Mouse (Mus musculus) limb, embryonic 10.5 days (tissue): ENCODE measurements around the gene Slc11a2. TPM values are rescaled to one million over a fixed set of nuclear protein-coding genes. Genes with fewer than 3 reads are reported as not detected.

Experiments used
- DNase-seq: peaks from one replicate; pipeline ENCODE4 v3.0.0-alpha.2; 2017; ENCODE audit warnings: low spot score
- H3K27ac ChIP-seq: fragments of 300-500 bp; sonication (generic); 2 replicates; pipeline ENCODE4 v1.5.1; 2016; ENCODE audit warnings: mild to moderate bottlenecking
- H3K27me3 ChIP-seq: fragments of 300-500 bp; sonication (generic); 2 replicates; pipeline ENCODE4 v1.6.1; 2016; ENCODE audit warnings: low read depth, mild to moderate bottlenecking; ENCODE audit not compliant: poor library complexity, severe bottlenecking
- H3K36me3 ChIP-seq: fragments of 300-500 bp; sonication (generic); 2 replicates; pipeline ENCODE4 v1.6.1; 2016; ENCODE audit warnings: mild to moderate bottlenecking, moderate library complexity
- H3K4me1 ChIP-seq: fragments of 300-500 bp; sonication (generic); 2 replicates; pipeline ENCODE4 v1.6.1; 2016
- H3K4me3 ChIP-seq: fragments of 300-500 bp; sonication (generic); 2 replicates; pipeline ENCODE4 v1.5.1; 2016; ENCODE audit warnings: mild to moderate bottlenecking, moderate library complexity
- H3K9me3 ChIP-seq: fragments of 300-500 bp; sonication (generic); replicated peaks from 2 replicates; pipeline ENCODE4 v1.6.1; 2016; ENCODE audit warnings: mild to moderate bottlenecking
- WGBS: fragments of 180-500 bp; shearing (Covaris S2); methylation state at CpG from one replicate; pipeline ENCODE4 v1.1.7; 2016; 5-methylcytosine and 5-hydroxymethylcytosine counted together
- polyA plus RNA-seq: library from polyadenylated mRNA; unstranded; fragments of >200 nt; fragmentation: Nextera tagmentation; extraction: Ambion mirVana; gene quantifications from 2 replicates; pipeline ENCODE4 v1.2.1, GENCODE M21; 2016

Gene Slc11a2
- polyA plus RNA-seq, 1 experiment from 2014 or later: 30.4 TPM

- no peak for DNase-seq
- H3K27ac ChIP-seq: no peak overlapping the region
- H3K4me3 ChIP-seq: no peak overlapping the region
- 60% methylated on average over 4 of the region's 4 CpGs for WGBS
- H3K4me1 ChIP-seq: peaks cover 6% of the 10 kb centered on the region
- no peaks in the 10 kb centered on the region for H3K9me3 ChIP-seq
- peaks cover 30% of the 10 kb centered on the region for H3K36me3 ChIP-seq
- H3K27me3 ChIP-seq: no peaks in the 10 kb centered on the region
These were observed 10.9 kb downstream of the Slc11a2 start for GRCm38 (mm10) chr15:100414011-100414410.

DNA sequence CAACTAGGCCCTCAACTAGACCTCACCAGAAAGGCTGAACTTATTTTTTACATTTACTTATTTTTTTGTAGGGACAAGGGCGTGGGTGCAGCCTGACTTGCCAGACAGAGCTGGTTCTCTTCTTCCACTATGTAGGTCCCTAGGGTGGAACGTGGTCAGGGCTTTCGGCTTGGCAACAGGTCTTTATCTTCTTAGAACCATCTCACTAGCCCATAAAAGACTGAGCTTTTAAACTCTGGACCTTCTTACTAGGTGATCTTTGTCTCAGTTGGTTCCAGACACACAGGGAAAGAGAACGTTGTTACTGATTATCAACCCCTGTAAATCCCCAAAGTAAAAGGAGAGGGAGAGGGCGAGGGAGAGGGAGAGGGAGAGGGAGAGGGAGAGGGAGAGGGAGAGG is 11.6 kb downstream of the Slc11a2 start:
- DNase-seq: no peak
- Histone ChIP-seq H3K36me3 (peaks cover 37% of the 10 kb centered on the region), H3K27ac (no peak overlapping the region), H3K9me3 (no peaks in the 10 kb centered on the region; the same call in 1 of the 2 replicates), H3K4me1 (peaks cover 5% of the 10 kb centered on the region), H3K4me3 (no peak overlapping the region), H3K27me3 (no peaks in the 10 kb centered on the region)
- WGBS: 81% methylated on average over 4 of the region's 5 CpGs

- no peak for DNase-seq
- H3K9me3 ChIP-seq: no peaks in the 10 kb centered on the region; the same call in 1 of the 2 replicates
- no peak overlapping the region for H3K27ac ChIP-seq
- H3K27me3 ChIP-seq: no peaks in the 10 kb centered on the region
- H3K36me3 ChIP-seq: peaks cover 47% of the 10 kb centered on the region
- H3K4me1 ChIP-seq: peaks cover 5% of the 10 kb centered on the region
- WGBS: 91% methylated on average over 5 of the region's 5 CpGs
- H3K4me3 ChIP-seq: no peak overlapping the region
These were observed 13.1 kb downstream of the Slc11a2 start for GRCm38 (mm10) chr15:100411731-100412130.

DNA sequence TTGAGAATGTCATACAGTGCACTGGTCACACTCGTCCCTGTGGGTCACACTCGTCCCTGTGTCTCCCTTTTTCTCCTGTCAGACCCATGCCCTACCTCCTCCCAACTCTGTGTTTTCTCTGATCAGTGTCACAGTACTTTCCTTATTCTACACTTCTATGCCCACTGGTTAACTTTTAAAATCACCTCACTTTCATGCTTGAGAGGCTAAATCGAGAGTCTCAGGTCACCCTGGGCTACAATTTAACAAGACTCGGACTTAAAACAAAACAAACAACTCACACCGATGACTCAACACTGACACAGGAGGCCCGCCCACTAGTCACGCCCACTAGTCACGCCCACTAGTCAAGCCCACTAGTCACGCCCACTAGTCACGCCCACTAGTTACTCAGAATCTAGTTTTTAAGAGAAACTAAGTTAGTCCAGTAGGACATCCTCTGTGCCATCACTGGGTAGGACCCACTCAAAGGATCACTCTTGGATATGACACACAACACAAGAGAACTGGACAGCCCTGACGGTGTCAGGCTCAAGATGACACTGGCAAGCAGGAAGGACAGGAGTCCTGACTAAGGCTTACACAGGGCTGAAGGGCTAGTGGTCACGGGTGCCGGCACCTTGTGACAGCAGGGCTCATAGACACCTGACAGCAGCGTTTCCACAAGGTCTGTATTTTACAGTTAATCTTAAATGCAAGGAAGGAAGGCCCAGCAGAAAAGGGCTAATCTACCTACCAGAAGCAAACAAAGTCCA is 13.8 kb downstream of the Slc11a2 start:
- Histone ChIP-seq H3K36me3 (peaks cover 53% of the 10 kb centered on the region), H3K4me3 (no peak overlapping the region), H3K4me1 (peaks cover 5% of the 10 kb centered on the region), H3K9me3 (no peaks in the 10 kb centered on the region; the same call in 1 of the 2 replicates), H3K27ac (no peak overlapping the region), H3K27me3 (no peaks in the 10 kb centered on the region)
- WGBS: 51% methylated on average over 14 of the region's 14 CpGs
- no peak for DNase-seq

DNA sequence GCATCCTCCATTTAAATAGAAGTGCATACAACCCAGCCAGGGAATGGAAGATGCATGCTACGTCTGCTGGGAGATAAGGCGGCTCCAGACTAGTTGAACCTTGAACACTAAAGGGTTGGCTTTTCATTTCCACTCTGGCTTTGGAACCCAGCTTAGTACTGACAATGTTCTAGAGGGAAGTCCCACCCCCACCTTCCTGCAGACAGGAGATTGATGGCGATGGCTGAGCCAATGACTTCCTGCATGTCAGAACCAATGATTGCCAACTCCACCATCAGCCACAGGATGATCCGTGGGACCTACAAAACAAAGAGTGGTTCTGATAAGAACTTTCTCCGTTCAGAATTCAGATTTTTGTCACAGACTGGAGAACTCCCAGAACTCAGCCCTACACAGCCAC is 18.8 kb downstream of the Slc11a2 start:
- Histone ChIP-seq H3K36me3 (peaks cover 94% of the 10 kb centered on the region), H3K27ac (no peak overlapping the region), H3K27me3 (no peaks in the 10 kb centered on the region), H3K4me1 (no peaks in the 10 kb centered on the region), H3K9me3 (no peaks in the 10 kb centered on the region; the same call in 1 of the 2 replicates), H3K4me3 (no peak overlapping the region)
- WGBS: 87% methylated on average over 5 of the region's 5 CpGs
- DNase-seq: no peak

DNA sequence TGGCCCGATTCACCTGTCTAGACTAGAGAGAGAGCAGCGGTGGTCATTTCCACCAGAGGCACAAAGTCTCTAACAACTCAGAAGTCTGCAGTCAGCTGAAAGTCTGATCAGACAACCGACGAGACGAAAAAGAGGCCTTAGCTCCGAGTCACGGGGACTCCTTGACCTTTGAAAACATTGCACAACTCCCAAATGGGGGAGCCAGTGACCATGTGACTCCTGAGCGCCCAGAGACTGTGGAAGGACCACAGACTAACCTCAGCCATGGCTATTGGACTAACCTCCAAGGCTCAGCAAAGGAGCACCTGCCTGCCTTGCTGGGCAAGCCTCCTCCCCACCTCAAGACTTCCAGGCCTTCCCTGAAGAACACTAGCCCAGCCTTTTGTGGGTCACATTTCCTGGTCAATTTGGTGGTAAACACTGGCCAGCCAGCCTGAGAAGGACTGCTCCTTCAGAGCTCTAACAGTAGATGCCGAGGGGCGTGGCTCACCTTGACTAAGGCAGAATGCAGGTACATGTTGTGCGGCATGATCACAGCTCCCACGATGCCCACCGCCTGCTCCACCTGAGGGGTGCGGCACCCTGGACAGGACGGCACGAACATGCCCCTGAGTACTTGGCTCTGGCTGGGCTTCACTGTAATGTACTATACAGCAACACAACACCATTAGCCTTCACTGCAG is 21.4 kb downstream of the Slc11a2 start:
- H3K4me1 ChIP-seq: no peaks in the 10 kb centered on the region
- H3K4me3 ChIP-seq: no peak overlapping the region
- H3K27ac ChIP-seq: no peak overlapping the region
- no peaks in the 10 kb centered on the region; the same call in 1 of the 2 replicates for H3K9me3 ChIP-seq
- no peak for DNase-seq
- no peaks in the 10 kb centered on the region for H3K27me3 ChIP-seq
- WGBS: 94% methylated on average over 16 of the region's 16 CpGs
- H3K36me3 ChIP-seq: peaks cover 97% of the 10 kb centered on the region

GRCm38 (mm10) chr15:100402798-100403197 is 22.1 kb downstream of the Slc11a2 start:
- Histone ChIP-seq H3K27ac (no peak overlapping the region), H3K4me1 (no peaks in the 10 kb centered on the region), H3K4me3 (no peak overlapping the region), H3K27me3 (no peaks in the 10 kb centered on the region), H3K36me3 (peaks cover 97% of the 10 kb centered on the region), H3K9me3 (no peaks in the 10 kb centered on the region)
- 88% methylated on average over 4 of the region's 4 CpGs for WGBS
- DNase-seq: no peak

GRCm38 (mm10) chr15:100402347-100402746 is 22.5 kb downstream of the Slc11a2 start:
- Histone ChIP-seq H3K36me3 (peaks cover 97% of the 10 kb centered on the region), H3K27me3 (no peaks in the 10 kb centered on the region), H3K27ac (no peak overlapping the region), H3K4me3 (no peak overlapping the region), H3K4me1 (no peaks in the 10 kb centered on the region), H3K9me3 (no peaks in the 10 kb centered on the region)
- WGBS: 94% methylated on average over 14 of the region's 14 CpGs
- DNase-seq: no peak

DNA sequence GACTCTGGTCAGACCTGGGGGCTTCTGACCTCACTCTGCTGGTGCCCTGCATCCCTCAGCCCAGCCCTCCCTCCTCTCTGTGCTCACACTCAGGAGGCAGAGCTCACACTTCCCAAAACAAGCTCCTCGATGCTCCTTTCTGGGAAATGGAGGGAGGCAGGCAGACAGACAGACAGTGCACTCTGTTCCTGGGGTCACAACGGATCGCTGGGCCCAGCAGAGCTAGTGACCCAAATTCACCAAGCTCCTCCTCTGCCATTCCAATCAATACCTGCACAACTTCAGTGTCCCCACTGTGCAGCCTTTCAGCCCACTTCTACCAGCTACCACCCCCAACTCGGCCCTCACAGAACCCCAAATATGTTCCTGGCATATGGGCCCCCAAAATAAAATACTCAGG is 23.1 kb downstream of the Slc11a2 start:
- no peak overlapping the region for H3K27ac ChIP-seq
- H3K9me3 ChIP-seq: no peaks in the 10 kb centered on the region
- 94% methylated on average over 4 of the region's 4 CpGs for WGBS
- DNase-seq: no peak
- peaks cover 100% of the 10 kb centered on the region for H3K36me3 ChIP-seq
- H3K27me3 ChIP-seq: no peaks in the 10 kb centered on the region
- no peaks in the 10 kb centered on the region for H3K4me1 ChIP-seq
- no peak overlapping the region for H3K4me3 ChIP-seq

DNA sequence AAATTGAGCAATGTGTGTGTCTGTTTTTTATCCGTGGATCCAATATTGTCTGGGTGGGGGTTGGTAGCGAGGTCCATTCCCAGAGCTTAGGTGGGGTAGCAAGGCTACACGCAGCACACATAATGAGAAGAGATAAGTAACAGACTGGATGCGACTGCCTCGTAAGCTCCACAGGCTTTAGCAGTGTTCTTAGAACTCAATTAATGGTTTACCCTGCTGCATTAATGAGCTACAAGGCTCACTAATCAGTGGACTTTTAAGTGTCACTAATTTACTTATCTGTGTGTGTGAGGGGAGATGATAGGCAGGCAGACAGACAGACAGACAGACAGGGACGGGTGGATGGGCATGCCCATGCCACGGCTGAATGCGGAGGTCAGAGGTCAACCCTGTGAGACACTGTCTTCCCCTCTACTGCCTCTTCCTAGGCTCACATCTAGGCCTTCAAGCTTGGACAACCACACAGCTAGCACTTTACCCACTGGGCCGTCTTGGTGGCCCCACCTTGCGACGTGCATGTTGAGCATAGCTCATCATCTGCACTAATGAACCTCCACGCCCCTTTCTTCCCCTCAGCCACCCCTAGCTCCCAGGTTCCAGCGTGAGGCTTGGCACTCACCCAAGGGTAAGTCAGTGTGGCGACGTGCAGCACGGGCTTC is 24.2 kb downstream of the Slc11a2 start:
- H3K27ac ChIP-seq: no peak overlapping the region
- H3K36me3 ChIP-seq: peaks cover 100% of the 10 kb centered on the region
- no peak overlapping the region for H3K4me3 ChIP-seq
- no peak for DNase-seq
- 94% methylated on average over 16 of the region's 16 CpGs for WGBS
- no peaks in the 10 kb centered on the region for H3K4me1 ChIP-seq
- H3K9me3 ChIP-seq: no peaks in the 10 kb centered on the region
- H3K27me3 ChIP-seq: no peaks in the 10 kb centered on the region

DNA sequence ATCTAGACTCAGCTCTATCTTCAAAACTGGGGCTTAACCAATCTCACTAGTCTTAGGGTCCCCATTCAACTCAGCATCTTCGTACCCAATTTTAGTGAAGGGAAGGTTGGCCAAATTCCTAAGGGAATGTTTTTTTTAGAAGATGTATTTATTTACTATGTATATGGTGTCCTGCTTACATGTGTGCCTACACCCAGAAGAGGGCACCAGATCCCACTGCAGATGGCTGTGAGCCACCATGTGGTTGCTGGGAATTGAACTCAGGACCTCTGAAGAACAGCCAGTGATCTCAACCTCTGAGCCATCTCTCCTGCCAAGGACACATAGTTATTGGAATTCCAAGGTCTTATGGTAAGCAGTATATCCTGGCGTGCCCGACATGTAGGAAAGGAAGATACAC is 29.3 kb downstream of the Slc11a2 start:
- Histone ChIP-seq H3K4me1 (0 out of 2 replicates have a peak, but pooled peaks cover 4% of the 10 kb centered on the region), H3K9me3 (no peaks in the 10 kb centered on the region), H3K27me3 (no peaks in the 10 kb centered on the region), H3K4me3 (no peak overlapping the region), H3K36me3 (peaks cover 77% of the 10 kb centered on the region), H3K27ac (no peak overlapping the region)
- WGBS: 96% methylated on average over 3 of the region's 3 CpGs
- no peak for DNase-seq

GRCm38 (mm10) chr15:100393016-100393415 is 31.9 kb downstream of the Slc11a2 start:
- DNase-seq: no peak
- Histone ChIP-seq H3K4me3 (no peak overlapping the region), H3K27ac (no peak overlapping the region), H3K36me3 (peaks cover 52% of the 10 kb centered on the region), H3K4me1 (peaks cover 10% of the 10 kb centered on the region; the same call in 1 of the 2 replicates), H3K27me3 (no peaks in the 10 kb centered on the region), H3K9me3 (no peaks in the 10 kb centered on the region)
- 88% methylated on average over 11 of the region's 11 CpGs for WGBS

DNA sequence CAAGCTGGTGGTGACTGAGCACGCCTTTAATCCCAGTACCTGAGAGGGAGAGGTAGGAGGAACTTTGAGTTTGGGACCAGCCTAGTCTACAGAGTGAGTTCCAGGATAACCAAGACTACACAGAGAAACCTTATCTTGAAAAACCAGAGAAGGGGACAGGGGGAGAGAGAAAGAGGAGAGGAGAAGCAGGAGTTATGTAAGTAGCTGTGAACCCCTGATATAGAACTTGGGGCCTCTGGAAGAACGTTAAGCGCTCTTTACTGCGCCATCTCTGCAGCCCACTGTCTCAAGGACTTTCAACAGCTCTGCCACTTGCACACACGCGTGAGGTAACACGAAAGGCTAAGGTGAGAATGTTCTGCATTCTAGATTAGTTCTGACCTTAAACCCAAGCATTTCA is 33.3 kb downstream of the Slc11a2 start:
- H3K27me3 ChIP-seq: no peaks in the 10 kb centered on the region
- WGBS: 93% methylated on average over 7 of the region's 7 CpGs
- peaks cover 38% of the 10 kb centered on the region for H3K36me3 ChIP-seq
- H3K27ac ChIP-seq: no peak overlapping the region
- no peaks in the 10 kb centered on the region for H3K9me3 ChIP-seq
- H3K4me1 ChIP-seq: peaks cover 10% of the 10 kb centered on the region; the same call in 1 of the 2 replicates
- no peak for DNase-seq
- no peak overlapping the region for H3K4me3 ChIP-seq
